Mouse (Mus musculus) thymus, postnatal 4 days (tissue): ENCODE data around the gene Xpo4.

Experiments
- DNase-seq: peaks from one replicate; pipeline ENCODE4 v3.0.0; 2021

Xpo4 gene

GRCm38 (mm10) chr14:57534961-57535360 lies 130.3 kb downstream of the Xpo4 start:
- no peak for DNase-seq

DNA sequence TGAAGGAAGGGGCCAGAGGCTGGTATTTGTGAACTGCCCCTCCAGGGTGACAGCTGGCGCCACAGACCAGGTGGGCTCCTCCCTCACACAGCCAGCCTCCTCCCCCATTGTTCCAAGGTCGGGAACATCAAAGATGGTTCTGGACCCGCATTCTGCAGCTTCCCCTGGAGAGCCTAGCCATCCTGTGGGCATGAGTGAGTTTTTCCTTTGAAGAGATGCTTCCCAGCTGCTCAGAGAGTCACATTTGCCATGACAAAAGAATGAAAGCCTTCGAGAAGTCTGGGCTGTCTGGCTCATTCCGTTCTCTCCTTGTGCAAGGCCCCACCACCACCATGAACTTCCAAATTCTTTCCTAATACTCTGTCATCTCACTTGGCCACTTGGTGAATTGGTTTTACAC lies 130.9 kb downstream of the Xpo4 start:
- DNase-seq = no peak

DNA sequence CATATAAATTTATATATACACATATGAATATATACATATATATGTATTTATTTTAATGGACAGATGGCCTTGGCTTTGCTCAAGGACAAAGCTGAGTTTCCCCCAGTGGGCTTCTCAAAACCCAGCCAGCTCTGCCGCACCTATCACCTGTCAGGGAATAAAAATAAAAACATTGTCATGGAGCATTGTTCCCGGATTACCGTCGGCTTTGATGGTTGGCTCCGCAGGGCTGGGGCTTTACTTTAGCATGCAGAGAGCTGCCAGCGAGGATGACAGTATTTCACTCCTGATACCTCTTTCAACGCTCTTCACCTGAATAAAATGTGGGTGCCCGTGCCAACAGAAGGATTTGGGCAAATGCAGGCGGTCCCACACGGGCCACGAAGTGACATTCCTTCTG lies 131.4 kb downstream of the Xpo4 start:
- no peak for DNase-seq

DNA sequence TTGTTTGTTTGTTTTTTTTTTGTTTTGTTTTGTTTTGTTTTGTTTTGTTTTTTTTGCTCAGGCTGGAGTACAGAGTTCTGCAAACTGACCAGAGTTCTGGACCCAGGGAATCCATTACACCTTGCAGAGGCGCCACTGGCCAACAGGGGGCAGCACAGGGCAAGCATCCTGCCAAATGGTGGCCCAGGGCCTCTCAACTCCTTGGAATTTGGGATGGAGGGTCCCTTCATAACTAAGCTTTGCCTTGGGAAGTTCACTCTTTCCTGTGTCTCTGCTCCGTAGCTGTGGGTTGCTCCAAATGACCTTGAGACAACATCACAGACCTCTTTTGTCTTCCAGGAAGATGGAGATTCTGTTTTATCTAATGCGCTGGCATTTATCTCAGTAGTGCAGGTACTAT lies 132.0 kb downstream of the Xpo4 start:
- DNase-seq = peak; percentile 69

GRCm38 (mm10) chr14:57532577-57532976 lies 132.7 kb downstream of the Xpo4 start:
- DNase-seq = no peak

- no peak for DNase-seq
Measured at GRCm38 (mm10) chr14:57529786-57530515, 135.3 kb downstream of the Xpo4 start.

DNA sequence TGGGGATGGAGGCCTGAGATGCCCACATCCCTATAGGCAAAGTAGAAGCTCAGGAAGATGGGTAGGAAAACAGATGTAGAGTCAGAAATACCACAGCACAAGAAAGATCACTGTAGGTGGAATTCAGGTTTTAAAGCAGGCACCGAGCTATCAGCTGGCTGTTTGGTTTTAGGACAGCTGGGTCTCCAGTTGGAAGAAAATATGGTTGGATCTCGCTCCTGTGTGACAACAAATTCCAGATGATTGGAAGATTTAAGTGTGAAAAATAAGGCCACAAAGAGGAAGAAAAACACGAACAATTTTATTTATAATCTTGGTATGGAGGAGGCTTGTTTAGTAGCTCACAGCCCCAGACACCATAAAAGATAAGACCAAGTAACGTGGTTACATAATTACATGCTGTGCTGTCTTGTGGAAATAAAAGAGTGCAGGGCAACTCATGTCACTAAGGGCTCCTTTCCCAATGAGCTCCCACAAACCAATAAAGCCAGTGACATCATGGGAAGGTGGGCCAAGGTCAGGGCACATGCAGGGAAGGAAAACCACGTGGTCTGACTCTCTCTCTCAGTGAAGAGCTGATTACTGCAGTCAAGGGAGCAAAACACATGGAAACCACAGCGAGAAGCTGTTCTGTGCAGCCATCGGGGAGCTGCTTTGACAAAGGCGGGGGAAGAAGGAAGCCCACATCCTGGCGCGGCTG lies 136.0 kb downstream of the Xpo4 start:
- no peak for DNase-seq

DNA sequence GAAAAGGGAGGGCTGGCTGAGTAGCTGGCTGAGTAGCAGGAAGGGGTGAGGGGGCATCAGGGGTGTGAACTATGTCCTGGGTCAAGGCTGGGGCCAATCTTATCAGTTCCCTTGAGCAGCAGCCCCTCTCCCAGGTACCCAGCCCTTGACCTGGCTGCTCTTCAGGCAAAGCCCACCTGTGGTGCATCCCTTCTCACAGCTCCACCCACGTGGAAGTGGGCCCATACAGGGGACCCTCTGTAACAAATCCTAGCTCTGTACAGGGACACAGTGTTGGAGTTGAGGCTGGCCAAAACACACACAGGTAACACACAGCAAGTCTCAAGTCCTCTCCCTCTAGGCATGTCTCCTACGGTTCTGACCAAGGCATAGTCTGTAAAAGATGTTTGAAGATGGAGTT lies 137.6 kb downstream of the Xpo4 start:
- DNase-seq = no peak
